Mouse (Mus musculus) thymus, postnatal 14 days (tissue): ENCODE results near the gene Apba1.

Experiments
- DNase-seq: peaks from one replicate; pipeline ENCODE4 v3.0.0; 2021

Apba1 gene

DNA sequence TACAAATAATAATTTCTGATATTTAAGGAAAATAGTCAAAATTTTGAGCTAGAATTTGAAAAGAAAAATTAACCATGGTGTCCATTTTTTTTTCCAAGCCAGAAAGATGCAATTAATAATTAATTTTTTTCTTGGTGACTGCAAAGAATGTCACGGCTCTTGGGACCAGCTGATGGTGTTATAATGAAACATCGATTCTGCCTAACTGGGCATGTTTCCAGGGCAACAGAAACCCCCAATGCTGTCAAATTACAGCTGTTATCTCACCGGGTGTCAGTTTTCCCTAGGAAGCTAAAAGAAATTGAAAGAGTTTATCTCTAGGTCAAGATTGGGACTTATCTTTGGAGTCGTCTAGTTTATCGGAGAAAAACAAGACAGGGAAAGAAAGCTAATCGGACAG is 225.5 kb downstream of the Apba1 start:
- DNase-seq = no peak

DNA sequence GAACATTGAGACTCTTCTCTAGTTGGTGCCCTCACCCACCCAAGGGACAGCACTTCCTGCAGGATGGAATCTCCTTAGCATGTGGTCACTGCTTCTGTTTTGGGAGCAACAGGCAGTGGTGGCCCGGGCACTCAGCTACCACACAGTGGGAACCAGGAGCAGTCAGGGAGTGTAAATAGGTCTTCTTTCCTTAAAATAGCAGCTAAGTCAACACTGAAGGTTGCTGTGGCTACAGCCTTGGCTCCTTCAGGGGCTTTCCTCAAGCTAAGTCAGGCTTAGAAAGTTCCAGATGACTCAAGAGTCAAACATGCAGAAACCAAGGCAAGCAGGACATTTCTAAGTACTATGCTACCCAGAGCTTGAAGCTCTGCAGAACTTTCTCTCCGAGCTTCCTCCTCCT is 228.6 kb downstream of the Apba1 start:
- no peak for DNase-seq

DNA sequence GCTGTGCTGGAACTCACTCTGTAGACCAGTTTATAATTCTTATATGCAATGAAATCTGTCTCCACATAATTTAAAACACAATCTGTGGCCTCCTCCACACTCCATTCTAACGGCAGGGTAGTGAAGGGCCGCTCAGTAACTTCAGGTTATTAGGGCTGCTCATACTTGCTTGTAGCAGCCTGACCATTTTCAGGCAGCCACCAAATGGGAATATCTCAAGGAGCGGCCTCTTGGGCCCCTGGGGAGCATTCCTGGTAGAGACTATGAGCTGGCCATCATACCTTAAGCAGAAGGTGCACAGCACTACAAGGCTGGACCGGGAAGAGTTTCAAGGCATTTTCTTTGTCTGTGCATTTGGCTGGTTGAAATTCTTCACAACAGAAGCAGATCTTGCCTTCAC is 229.5 kb downstream of the Apba1 start:
- DNase-seq = no peak

DNA sequence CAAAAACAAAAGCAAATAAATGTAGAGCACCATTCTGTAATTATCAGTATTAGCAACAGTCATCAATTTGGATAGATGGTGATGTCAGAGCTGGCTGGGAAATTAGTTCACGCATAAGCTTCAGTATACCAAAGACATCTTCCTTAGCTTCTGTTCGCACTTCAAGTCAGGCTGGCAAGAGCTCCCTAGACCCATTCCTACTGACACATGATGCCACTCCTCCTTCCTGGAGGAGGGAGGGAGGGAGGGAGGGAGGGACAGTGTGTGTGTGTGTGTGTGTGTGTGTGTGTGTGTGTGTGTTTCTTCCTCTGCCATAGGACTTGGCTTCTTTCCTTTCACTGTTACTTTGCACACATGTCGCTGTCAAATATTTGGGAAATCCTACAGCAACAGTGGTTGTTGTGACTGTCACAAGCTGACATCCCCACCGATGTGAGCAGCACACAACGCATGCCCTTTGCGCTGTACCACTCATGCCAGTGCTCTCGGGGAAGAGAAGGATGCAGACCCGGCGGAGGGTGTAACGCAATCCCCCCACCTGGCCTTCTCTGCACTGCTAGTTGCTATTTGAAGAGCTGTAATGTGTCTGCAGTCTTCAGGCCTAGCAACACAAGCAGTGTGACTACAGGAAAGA is 237.2 kb downstream of the Apba1 start:
- DNase-seq = no peak
